In the genomic region with DNA sequence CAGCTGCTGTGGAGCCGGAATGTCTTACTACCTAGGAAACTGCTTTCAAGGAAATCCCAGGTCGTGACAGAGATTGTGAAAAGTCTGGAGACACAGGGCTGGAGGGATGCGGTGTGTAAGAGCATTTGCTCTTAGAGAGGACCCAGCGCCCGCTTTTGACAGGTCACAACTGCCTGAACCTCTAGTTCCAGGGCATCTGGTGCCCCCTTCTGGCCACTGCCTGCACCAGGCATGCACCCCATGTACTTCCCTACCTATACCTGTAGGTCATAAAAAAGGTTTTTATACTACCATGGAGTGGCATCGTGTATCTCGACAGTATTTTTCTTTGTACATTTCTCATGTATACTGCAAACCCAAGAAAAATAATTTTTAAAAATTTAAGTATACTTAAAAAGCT, we compare ENCODE assay signal across 7 mouse cellular contexts.
DNase-seq lines count a peak whose midpoint lies in the region; ATAC-seq and TF ChIP-seq lines count a peak whose summit lies in the region.

No protein-coding gene starts in this region.

- 86% methylated on average over 7 of the region's 7 CpGs for WGBS in liver, embryonic 12.5 days (ENCODE audit: insufficient replicate concordance)

- H3K9me3 ChIP-seq in liver, embryonic 12.5 days (replicated peaks), result no peaks in the 10 kb centered on the region
- no peaks in the 10 kb centered on the region for H3K9me3 ChIP-seq in G1E (replicated peaks)

- H3K4me3 ChIP-seq in liver, embryonic 12.5 days, result no peak overlapping the region
- H3K4me3 ChIP-seq in G1E (ENCODE audit: low read depth, low read length), result no peak overlapping the region

- no peak overlapping the region for H3K4me2 ChIP-seq in liver, embryonic 12.5 days

- H3K27ac ChIP-seq in liver, embryonic 12.5 days, result no peak overlapping the region

- TF ChIP-seq CTCF in G1E (IDR thresholded peaks at IDR 0.05; ENCODE audit: low read depth, low read length), result no peak

- no peak for ATAC-seq in liver, embryonic 12.5 days
- peak; percentile 28; the same call in 1 of the 2 replicates for ATAC-seq in G1E (ENCODE audit: extremely low read depth, insufficient number of reproducible peaks, low FRiP score, poor library complexity, severe bottlenecking)

- no peaks in the 10 kb centered on the region for H3K36me3 ChIP-seq in liver, embryonic 12.5 days
- H3K36me3 ChIP-seq in G1E (replicated peaks), result no peaks in the 10 kb centered on the region

- no peaks in the 10 kb centered on the region for H3K27me3 ChIP-seq in liver, embryonic 12.5 days (replicated peaks)
- H3K27me3 ChIP-seq in G1E (ENCODE audit: insufficient read depth, low read length), result peaks cover 6% of the 10 kb centered on the region; the same call in 1 of the 2 replicates

- H3K4me1 ChIP-seq in liver, embryonic 12.5 days, result no peaks in the 10 kb centered on the region
- no peaks in the 10 kb centered on the region for H3K4me1 ChIP-seq in G1E (ENCODE audit: insufficient read depth, low read depth, low read length)

- peak; percentile 41 for DNase-seq in liver
- no peak for DNase-seq in G1E (ENCODE audit: low spot score)
- DNase-seq in c-Kit-positive CD71-positive TER-119-positive erythroid progenitor cells, embryonic 14.5 days (ENCODE audit: low spot score), result peak; percentile 3
- peak; percentile 14 to 17 for DNase-seq in thymus, adult 18-20 months
- DNase-seq in urinary bladder, adult 18-20 months (ENCODE audit: low spot score in 2 of 2), result no peak
- DNase-seq in embryo, embryonic 10.5 days (ENCODE audit: low spot score), result no peak

- no peak overlapping the region for H3K9ac ChIP-seq in liver, embryonic 12.5 days

Comparison
In these comparisons a context has a peak if more than half of its experiments do, and no peak if none do; other contexts are left out.
1. DNase-seq: peak in liver (single experiment), c-Kit-positive CD71-positive TER-119-positive erythroid progenitor cells, embryonic 14.5 days (single experiment) and thymus, adult 18-20 months (2 of 2); none in G1E (single experiment), urinary bladder, adult 18-20 months (0 of 2) and embryo, embryonic 10.5 days (single experiment).